Mouse (Mus musculus) hindbrain, embryonic 11.5 days (tissue): ENCODE results near the gene Map3k20. TPM values are rescaled to one million over a fixed set of nuclear protein-coding genes. Genes with fewer than 3 reads are reported as not detected.

Source experiments
- ATAC-seq: fragments of 200-750 bp; cut with Nextera tagmentation; 2 replicates; pipeline ENCODE4 v1.8.0; 2017; ENCODE audit warnings: mild to moderate bottlenecking, moderate TSS enrichment, moderate library complexity; ENCODE audit not compliant: low FRiP score
- DNase-seq: peaks from one replicate; pipeline ENCODE4 v3.0.0-alpha.2; 2015; ENCODE audit warnings: low spot score
- H3K27ac ChIP-seq: fragments of 300-500 bp; sonication (generic); 2 replicates; pipeline ENCODE4 v1.5.1; 2014; ENCODE audit warnings: mild to moderate bottlenecking, low read depth, low read length
- H3K27me3 ChIP-seq: fragments of 300-500 bp; sonication (generic); 2 replicates; pipeline ENCODE4 v1.6.1; 2014; ENCODE audit warnings: mild to moderate bottlenecking, low read length, moderate library complexity, mixed read lengths; ENCODE audit not compliant: control insufficient read depth, insufficient read depth
- H3K36me3 ChIP-seq: fragments of 300-500 bp; sonication (generic); 2 replicates; pipeline ENCODE4 v1.6.1; 2014; ENCODE audit warnings: mild to moderate bottlenecking, low read length, moderate library complexity, mixed read lengths; ENCODE audit not compliant: control insufficient read depth, insufficient read depth
- H3K4me1 ChIP-seq: fragments of 300-500 bp; sonication (generic); replicated peaks from 2 replicates; pipeline ENCODE4 v1.6.1; 2014; ENCODE audit warnings: low read length, mixed read lengths; ENCODE audit not compliant: control insufficient read depth, insufficient read depth
- H3K4me2 ChIP-seq: fragments of 300-500 bp; sonication (generic); replicated peaks from 2 replicates; pipeline ENCODE4 v1.6.1; 2014; ENCODE audit warnings: mild to moderate bottlenecking, low read depth, low read length
- H3K4me3 ChIP-seq: fragments of 300-500 bp; sonication (generic); 2 replicates; pipeline ENCODE4 v1.5.1; 2014; ENCODE audit warnings: low read depth, low read length
- H3K9ac ChIP-seq: fragments of 300-500 bp; sonication (generic); 2 replicates; pipeline ENCODE4 v1.6.1; 2014; ENCODE audit warnings: low read depth, low read length
- H3K9me3 ChIP-seq: fragments of 300-500 bp; sonication (generic); 2 replicates; pipeline ENCODE4 v1.6.1; 2016; ENCODE audit warnings: low read length; ENCODE audit not compliant: control insufficient read depth
- WGBS: fragments of 180-500 bp; shearing (Covaris S2); extraction: QIAGEN DNeasy Blood & Tissue Kit; methylation state at CpG from one replicate; pipeline ENCODE4 v1.1.7; 2014; 5-methylcytosine and 5-hydroxymethylcytosine counted together
- polyA plus RNA-seq: library from polyadenylated mRNA; unstranded; fragments of >200 nt; fragmentation: Nextera tagmentation; extraction: Ambion mirVana; gene quantifications from 2 replicates; pipeline ENCODE4 v1.2.1, GENCODE M21; 2014

The Map3k20 gene
- polyA plus RNA-seq, 1 experiment from 2014 or later, result 11.0 TPM

GRCm38 (mm10) chr2:72351329-72351728 is 65.9 kb downstream of the Map3k20 start:
- ATAC-seq, result no peak

GRCm38 (mm10) chr2:72351776-72352175 is 66.3 kb downstream of the Map3k20 start:
- H3K4me2 ChIP-seq, result no peak overlapping the region
- H3K9me3 ChIP-seq, result no peaks in the 10 kb centered on the region
- no peaks in the 10 kb centered on the region for H3K4me1 ChIP-seq
- no peaks in the 10 kb centered on the region for H3K27me3 ChIP-seq
- no peak overlapping the region for H3K9ac ChIP-seq
- H3K27ac ChIP-seq, result no peak overlapping the region
- no peak overlapping the region for H3K4me3 ChIP-seq
- no peak for ATAC-seq
- DNase-seq, result no peak
- 93% methylated on average over 8 of the region's 8 CpGs for WGBS
- no peaks in the 10 kb centered on the region for H3K36me3 ChIP-seq

More at GRCm38 (mm10) chr2:72351329-72351728, 65.9 kb downstream of the Map3k20 start:
- Histone ChIP-seq H3K4me1 (no peaks in the 10 kb centered on the region), H3K9me3 (no peaks in the 10 kb centered on the region), H3K27me3 (no peaks in the 10 kb centered on the region), H3K9ac (no peak overlapping the region), H3K4me2 (no peak overlapping the region), H3K36me3 (no peaks in the 10 kb centered on the region), H3K27ac (no peak overlapping the region), H3K4me3 (no peak overlapping the region)
- WGBS, result 85% methylated on average over 5 of the region's 5 CpGs
- DNase-seq, result no peak

GRCm38 (mm10) chr2:72352756-72353155 is 67.3 kb downstream of the Map3k20 start:
- DNase-seq, result no peak
- Histone ChIP-seq H3K4me1 (no peaks in the 10 kb centered on the region), H3K27ac (no peak overlapping the region), H3K4me2 (no peak overlapping the region), H3K9me3 (no peaks in the 10 kb centered on the region), H3K9ac (no peak overlapping the region), H3K27me3 (no peaks in the 10 kb centered on the region), H3K36me3 (no peaks in the 10 kb centered on the region), H3K4me3 (no peak overlapping the region)
- ATAC-seq, result no peak

- no peaks in the 10 kb centered on the region for H3K27me3 ChIP-seq
- 89% methylated on average over 10 of the region's 10 CpGs for WGBS
These were observed 71.0 kb downstream of the Map3k20 start for GRCm38 (mm10) chr2:72356471-72356870.

GRCm38 (mm10) chr2:72361572-72361971 is 76.1 kb downstream of the Map3k20 start:
- no peaks in the 10 kb centered on the region for H3K9me3 ChIP-seq
- no peak overlapping the region for H3K4me2 ChIP-seq
- H3K9ac ChIP-seq, result no peak overlapping the region
- ATAC-seq (no peak), DNase-seq (no peak)
- no peaks in the 10 kb centered on the region for H3K27me3 ChIP-seq
- H3K36me3 ChIP-seq, result no peaks in the 10 kb centered on the region
- WGBS, result 77% methylated on average over 3 of the region's 3 CpGs
- H3K4me1 ChIP-seq, result no peaks in the 10 kb centered on the region
- H3K4me3 ChIP-seq, result no peak overlapping the region
- no peak overlapping the region for H3K27ac ChIP-seq

More at GRCm38 (mm10) chr2:72356471-72356870, 71.0 kb downstream of the Map3k20 start:
- DNase-seq, result no peak
- Histone ChIP-seq H3K4me2 (no peak overlapping the region), H3K36me3 (no peaks in the 10 kb centered on the region), H3K27ac (no peak overlapping the region), H3K9ac (no peak overlapping the region), H3K9me3 (no peaks in the 10 kb centered on the region), H3K4me1 (no peaks in the 10 kb centered on the region), H3K4me3 (no peak overlapping the region)
- ATAC-seq, result no peak

DNA sequence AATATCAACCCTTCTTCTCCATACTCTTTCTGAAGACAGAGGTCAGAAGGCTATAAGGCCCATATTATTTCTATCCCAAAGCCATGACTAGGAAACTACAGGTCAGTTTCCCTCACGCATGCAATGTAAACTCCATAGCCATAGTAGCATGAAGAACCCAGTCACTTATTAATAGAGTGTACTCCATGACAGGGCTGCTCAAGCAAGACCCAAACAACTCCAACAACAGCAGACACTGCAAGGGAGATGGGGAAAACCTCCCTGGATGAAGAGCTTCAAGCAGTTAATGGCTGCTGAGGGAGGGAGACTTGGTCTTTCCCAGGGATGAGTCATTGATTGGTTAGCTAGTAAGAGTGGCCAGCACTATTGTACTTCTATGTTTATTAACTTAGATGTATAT is 78.0 kb downstream of the Map3k20 start:
- 96% methylated on average over 1 of the region's 1 CpGs for WGBS
- no peaks in the 10 kb centered on the region for H3K27me3 ChIP-seq
- H3K27ac ChIP-seq, result no peak overlapping the region
- no peak overlapping the region for H3K4me3 ChIP-seq
- no peaks in the 10 kb centered on the region for H3K4me1 ChIP-seq
- no peaks in the 10 kb centered on the region for H3K9me3 ChIP-seq
- DNase-seq (no peak), ATAC-seq (no peak)
- no peak overlapping the region for H3K4me2 ChIP-seq
- no peaks in the 10 kb centered on the region for H3K36me3 ChIP-seq
- no peak overlapping the region for H3K9ac ChIP-seq

GRCm38 (mm10) chr2:72365930-72366329 is 80.5 kb downstream of the Map3k20 start:
- 82% methylated on average over 7 of the region's 7 CpGs for WGBS
- no peaks in the 10 kb centered on the region for H3K27me3 ChIP-seq
- no peaks in the 10 kb centered on the region for H3K36me3 ChIP-seq
- H3K4me3 ChIP-seq, result no peak overlapping the region
- no peaks in the 10 kb centered on the region for H3K9me3 ChIP-seq
- no peak overlapping the region for H3K27ac ChIP-seq
- H3K4me1 ChIP-seq, result no peaks in the 10 kb centered on the region
- no peak for ATAC-seq
- no peak overlapping the region for H3K9ac ChIP-seq
- no peak overlapping the region for H3K4me2 ChIP-seq
- no peak for DNase-seq

GRCm38 (mm10) chr2:72366503-72366902 is 81.1 kb downstream of the Map3k20 start:
- no peak for ATAC-seq
- WGBS, result 91% methylated on average over 5 of the region's 5 CpGs
- DNase-seq, result no peak
- Histone ChIP-seq H3K9ac (no peak overlapping the region), H3K4me2 (no peak overlapping the region), H3K9me3 (no peaks in the 10 kb centered on the region), H3K4me3 (no peak overlapping the region), H3K27ac (no peak overlapping the region), H3K36me3 (no peaks in the 10 kb centered on the region), H3K27me3 (no peaks in the 10 kb centered on the region), H3K4me1 (no peaks in the 10 kb centered on the region)

DNA sequence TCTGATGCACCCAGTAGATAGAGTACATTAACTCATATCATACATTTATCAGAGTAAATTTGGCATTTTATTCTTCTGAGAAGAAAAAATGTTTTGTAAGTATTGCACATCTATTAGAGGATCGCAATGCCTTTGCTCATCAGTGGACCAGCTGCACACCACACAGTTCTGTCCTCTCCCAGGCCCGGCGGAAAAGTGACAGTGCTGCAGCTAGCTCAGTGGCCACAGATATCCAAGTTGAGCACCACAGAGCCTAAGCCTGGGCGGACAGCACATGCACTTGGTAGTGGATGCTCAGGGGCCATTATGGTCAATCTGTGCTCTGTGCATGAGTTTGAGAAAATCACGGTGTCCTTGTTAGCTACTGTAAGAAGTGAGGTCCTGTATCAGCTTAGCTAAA is 82.4 kb downstream of the Map3k20 start:
- no peak overlapping the region for H3K9ac ChIP-seq
- ATAC-seq (no peak), DNase-seq (no peak)
- H3K4me2 ChIP-seq, result no peak overlapping the region
- H3K36me3 ChIP-seq, result no peaks in the 10 kb centered on the region
- no peak overlapping the region for H3K27ac ChIP-seq
- H3K9me3 ChIP-seq, result no peaks in the 10 kb centered on the region
- no peaks in the 10 kb centered on the region for H3K4me1 ChIP-seq
- WGBS, result 95% methylated on average over 5 of the region's 5 CpGs
- H3K27me3 ChIP-seq, result no peaks in the 10 kb centered on the region
- H3K4me3 ChIP-seq, result no peak overlapping the region
